Mouse (Mus musculus) MEL (cell line): ENCODE measurements around the gene Fgfr2. TPM values are rescaled to one million over a fixed set of nuclear protein-coding genes. Genes with fewer than 3 reads are reported as not detected.

ENCODE experiments used
- DNase-seq: peaks from one replicate; pipeline ENCODE4 v3.0.0; 2011; ENCODE audit warnings: low read depth, low spot score
- H3K27ac ChIP-seq: 2 replicates; pipeline ENCODE4 v1.5.1; 2012; ENCODE audit warnings: low read depth, mild to moderate bottlenecking, control low read depth, low read length, moderate library complexity; ENCODE audit not compliant: control insufficient read depth
- H3K27me3 ChIP-seq, 2 experiments: fragments of 150-350 bp in 1 of 2; sonication (generic) in 1 of 2; 2 replicates each; pipeline ENCODE4 v1.6.1; 2012; ENCODE audit warnings: low read length in 2 of 2, mild to moderate bottlenecking in 2 of 2, improper control_type of control experiment in 1 of 2, moderate library complexity in 1 of 2; ENCODE audit not compliant: insufficient read depth in 2 of 2, control insufficient read depth in 1 of 2
- H3K36me3 ChIP-seq, 2 experiments: 2 replicates each; pipeline ENCODE4 v1.6.1; 2012 to 2014; ENCODE audit warnings: low read length in 2 of 2, improper control_type of control experiment in 1 of 2, inconsistent platforms in 1 of 2, mild to moderate bottlenecking in 1 of 2; ENCODE audit not compliant: insufficient read depth in 2 of 2, control insufficient read depth in 1 of 2
- H3K4me1 ChIP-seq, 2 experiments: fragments of 150-350 bp in 1 of 2; sonication (generic) in 1 of 2; 2 replicates each; pipeline ENCODE4 v1.6.1; 2012; ENCODE audit warnings: low read length in 2 of 2, improper control_type of control experiment in 1 of 2, mild to moderate bottlenecking in 1 of 2; ENCODE audit not compliant: insufficient read depth in 2 of 2, control insufficient read depth in 1 of 2
- H3K4me3 ChIP-seq, 2 experiments: fragments of 150-350 bp in 1 of 2; sonication (generic) in 1 of 2; 2 replicates each; pipeline ENCODE4 v1.5.1; 2012; ENCODE audit warnings: low read depth in 2 of 2, low read length in 2 of 2, mild to moderate bottlenecking in 2 of 2, moderate library complexity in 2 of 2, control low read depth in 1 of 2, improper control_type of control experiment in 1 of 2; ENCODE audit not compliant: control insufficient read depth in 1 of 2, insufficient read depth in 1 of 2
- H3K79me2 ChIP-seq: 2 replicates; pipeline ENCODE4 v1.6.1; 2012; ENCODE audit warnings: mild to moderate bottlenecking, low read length, moderate library complexity; ENCODE audit not compliant: control insufficient read depth, poor library complexity, insufficient read depth
- H3K9ac ChIP-seq: 2 replicates; pipeline ENCODE4 v1.6.1; 2012; ENCODE audit warnings: low read depth, mild to moderate bottlenecking, control low read depth, low read length, moderate library complexity; ENCODE audit not compliant: control insufficient read depth, poor library complexity, severe bottlenecking
- H3K9me3 ChIP-seq: fragments of 150-350 bp; sonication (generic); replicated peaks from 2 replicates; pipeline ENCODE4 v1.6.1; 2012; ENCODE audit warnings: mild to moderate bottlenecking, low read length, improper control_type of control experiment, moderate library complexity; ENCODE audit not compliant: insufficient read depth
- CHD2 ChIP-seq: IDR thresholded peaks from 2 replicates; pipeline ENCODE4 v1.6.1; 2011; ENCODE audit warnings: low read length, improper control_type of control experiment
- CTCF ChIP-seq, 3 experiments: IDR thresholded peaks in 2 of 3; conservative IDR thresholded peaks in 1 of 3; 2 replicates each; pipeline ENCODE4 v1.5.1; 2011 to 2012; ENCODE audit warnings: low read length in 3 of 3, low read depth in 2 of 3, mild to moderate bottlenecking in 2 of 3, improper control_type of control experiment in 1 of 3, inconsistent platforms in 1 of 3, mixed read lengths in 1 of 3, moderate library complexity in 1 of 3; ENCODE audit not compliant: control insufficient read depth in 1 of 3, insufficient read depth in 1 of 3, poor library complexity in 1 of 3, severe bottlenecking in 1 of 3
- E2F4 ChIP-seq: IDR thresholded peaks from 2 replicates; pipeline ENCODE4 v1.6.1; 2011; ENCODE audit warnings: low read depth, low read length, improper control_type of control experiment, borderline replicate concordance
- ETS1 ChIP-seq: IDR thresholded peaks from 2 replicates; pipeline ENCODE4 v1.6.1; 2012; ENCODE audit warnings: low read depth, mild to moderate bottlenecking, inconsistent platforms, low read length, improper control_type of control experiment, moderate library complexity
- GABPA ChIP-seq: IDR thresholded peaks from 2 replicates; pipeline ENCODE4 v1.6.1; 2012; ENCODE audit warnings: low read depth, mild to moderate bottlenecking, inconsistent platforms, low read length, improper control_type of control experiment, moderate library complexity
- HCFC1 ChIP-seq: IDR thresholded peaks from 2 replicates; pipeline ENCODE4 v1.6.1; 2012; ENCODE audit warnings: low read depth, mild to moderate bottlenecking, inconsistent platforms, low read length, improper control_type of control experiment, moderate library complexity
- JUND ChIP-seq: IDR thresholded peaks from 2 replicates; pipeline ENCODE4 v1.6.1; 2011; ENCODE audit warnings: low read depth, mild to moderate bottlenecking, improper control_type of control experiment, low read length
- KAT2A ChIP-seq: conservative IDR thresholded peaks from 2 replicates; pipeline ENCODE4 v1.6.1; 2012; ENCODE audit warnings: low read depth, low read length, improper control_type of control experiment, inconsistent platforms
- MAX ChIP-seq: IDR thresholded peaks from 2 replicates; pipeline ENCODE4 v1.6.1; 2011; ENCODE audit warnings: low read length, improper control_type of control experiment
- MAZ ChIP-seq: IDR thresholded peaks from 2 replicates; pipeline ENCODE4 v1.6.1; 2012; ENCODE audit warnings: low read depth, mild to moderate bottlenecking, inconsistent platforms, low read length, improper control_type of control experiment
- MXI1 ChIP-seq: IDR thresholded peaks from 2 replicates; pipeline ENCODE4 v1.6.1; 2011; ENCODE audit warnings: mild to moderate bottlenecking, low read depth, low read length, improper control_type of control experiment
- MYC ChIP-seq: IDR thresholded peaks from 2 replicates; pipeline ENCODE4 v1.6.1; 2011; ENCODE audit warnings: low read depth, mild to moderate bottlenecking, low read length, improper control_type of control experiment, moderate library complexity
- NELFE ChIP-seq: IDR thresholded peaks from 2 replicates; pipeline ENCODE4 v1.6.1; 2011; ENCODE audit warnings: low read depth, low read length, improper control_type of control experiment
- POLR2AphosphoS2 ChIP-seq: IDR thresholded peaks from 2 replicates; pipeline ENCODE4 v1.6.1; 2011; ENCODE audit warnings: low read length, improper control_type of control experiment
- POLR2AphosphoS5 ChIP-seq: IDR thresholded peaks from 2 replicates; pipeline ENCODE4 v1.6.1; 2012; ENCODE audit warnings: low read depth, borderline replicate concordance, mild to moderate bottlenecking, inconsistent platforms, low read length, moderate library complexity, mixed read lengths
- SIN3A ChIP-seq: IDR thresholded peaks from 2 replicates; pipeline ENCODE4 v1.6.1; 2012; ENCODE audit warnings: low read length, improper control_type of control experiment, inconsistent platforms
- SMC3 ChIP-seq: IDR thresholded peaks from 2 replicates; pipeline ENCODE4 v1.6.1; 2011; ENCODE audit warnings: low read depth, low read length, improper control_type of control experiment
- TBP ChIP-seq: IDR thresholded peaks from 2 replicates; pipeline ENCODE4 v1.8.0; 2011; ENCODE audit warnings: low read depth, low read length, improper control_type of control experiment
- TCF12 ChIP-seq: IDR thresholded peaks from 2 replicates; pipeline ENCODE4 v1.6.1; 2014; ENCODE audit warnings: low read depth, mild to moderate bottlenecking, inconsistent platforms, low read length, improper control_type of control experiment, moderate library complexity
- UBTF ChIP-seq: IDR thresholded peaks from 2 replicates; pipeline ENCODE4 v1.6.1; 2012; ENCODE audit warnings: low read depth, mild to moderate bottlenecking, inconsistent platforms, low read length, improper control_type of control experiment, moderate library complexity, borderline replicate concordance; ENCODE audit not compliant: insufficient read depth
- USF1 ChIP-seq: IDR thresholded peaks from 2 replicates; pipeline ENCODE4 v1.6.1; 2014; ENCODE audit warnings: low read depth, mild to moderate bottlenecking, inconsistent platforms, low read length, improper control_type of control experiment, moderate library complexity
- USF2 ChIP-seq, 2 experiments: IDR thresholded peaks; 2 replicates each; pipeline ENCODE4 v1.6.1; 2011 to 2012; ENCODE audit warnings: improper control_type of control experiment in 2 of 2, low read length in 2 of 2, borderline replicate concordance in 1 of 2, inconsistent platforms in 1 of 2, low read depth in 1 of 2, mild to moderate bottlenecking in 1 of 2; ENCODE audit not compliant: insufficient read depth in 1 of 2
- ZMIZ1 ChIP-seq: IDR thresholded peaks from 2 replicates; pipeline ENCODE4 v1.6.1; 2012; ENCODE audit warnings: low read depth, mild to moderate bottlenecking, inconsistent platforms, low read length, improper control_type of control experiment, moderate library complexity
- ZNF384 ChIP-seq: IDR thresholded peaks from 2 replicates; pipeline ENCODE4 v1.6.1; 2012; ENCODE audit warnings: low read depth, mild to moderate bottlenecking, inconsistent platforms, low read length, improper control_type of control experiment
- polyA plus RNA-seq, 2 experiments: library from polyadenylated mRNA; stranded (reverse) in 1 of 2; unstranded in 1 of 2; fragments of >175 nt in 1 of 2; fragments of >200 nt in 1 of 2; gene quantifications; 2 replicates each; pipeline versions ENCODE4 v1.2.1 to v1.2.4; 2012; ENCODE audit warnings: low replicate concordance in 2 of 2, low read depth in 1 of 2; ENCODE audit not compliant: insufficient read length in 2 of 2, insufficient read depth in 1 of 2, missing spikeins in 1 of 2
- total RNA-seq: library from RNA; depleted of rRNA; stranded (reverse); fragments of 300-350 nt; gene quantifications from 2 replicates; pipeline ENCODE4 v1.2.3, GENCODE M21; 2012

Fgfr2 gene
- total and polyA plus RNA-seq, 3 experiments, result not detected

DNA sequence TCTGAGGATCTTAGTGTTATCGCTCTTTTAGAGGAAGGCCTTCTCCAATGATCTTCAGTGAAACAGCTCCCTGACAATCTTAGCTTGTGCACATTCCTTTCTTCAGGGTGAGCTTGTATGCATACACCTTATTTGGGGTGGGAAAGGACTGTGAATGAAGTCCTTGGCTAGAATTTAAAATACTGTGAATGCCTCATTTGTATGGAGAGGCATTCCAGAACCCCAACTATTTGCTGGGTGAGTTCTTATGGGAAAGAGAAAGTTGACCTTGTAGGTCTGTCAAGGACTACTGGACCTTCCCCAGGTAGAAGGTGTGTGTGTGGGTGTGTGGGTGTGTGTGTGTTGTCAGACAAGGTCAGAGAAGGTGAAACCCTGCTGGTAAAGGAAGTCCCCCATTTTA lies 1462.4 kb downstream of the Fgfr2 start:
- Histone ChIP-seq H3K79me2 (no peaks in the 10 kb centered on the region), H3K9ac (no peak overlapping the region), H3K4me1 (no peaks in the 10 kb centered on the region), H3K9me3 (no peaks in the 10 kb centered on the region), H3K27ac (no peak overlapping the region), H3K36me3 (no peaks in the 10 kb centered on the region), H3K27me3 (no peaks in the 10 kb centered on the region), H3K4me3 (no peak overlapping the region)
- DNase-seq, result no peak
- TF ChIP-seq ETS1, result no peak

DNA sequence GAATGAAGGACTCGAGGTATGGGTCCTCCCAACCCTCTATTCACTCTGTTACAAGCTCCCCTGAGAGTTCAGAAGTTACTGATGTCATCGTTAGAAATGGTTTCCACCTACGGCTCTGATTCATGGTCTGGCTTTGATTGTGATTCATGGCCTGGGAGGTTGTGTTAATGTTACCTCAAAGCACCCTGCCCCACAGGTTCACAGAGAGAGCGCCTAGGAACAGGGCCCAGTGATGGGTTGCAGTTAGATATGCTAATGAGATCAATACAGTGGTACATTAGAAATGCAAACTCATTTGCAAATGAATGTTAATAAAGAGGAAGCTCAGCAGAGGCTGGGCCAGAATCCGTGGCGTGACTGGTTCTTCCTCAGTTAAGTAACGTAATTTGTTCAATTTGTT lies 1467.1 kb downstream of the Fgfr2 start:
- Histone ChIP-seq H3K9ac (no peak overlapping the region), H3K9me3 (no peaks in the 10 kb centered on the region)
- TF ChIP-seq ZMIZ1, result no peak
- TF ChIP-seq TBP, result no peak
- TF ChIP-seq SMC3, result no peak
- no peak for TF ChIP-seq KAT2A
- no peak for TF ChIP-seq JUND
- no peak for TF ChIP-seq POLR2AphosphoS5
- no peak for TF ChIP-seq HCFC1
- TF ChIP-seq MXI1, result no peak
- no peak for TF ChIP-seq CHD2
- no peak for TF ChIP-seq UBTF
- no peak for TF ChIP-seq MAX
- no peak for TF ChIP-seq MAZ
- no peak for TF ChIP-seq CTCF (IDR thresholded peaks at IDR 0.05 in 2 of 3, conservative IDR thresholded peaks at IDR 0.05 in 1 of 3; ENCODE audit: control insufficient read depth in 1 of 3, insufficient read depth in 1 of 3, low read depth in 2 of 3, low read length in 3 of 3, poor library complexity in 1 of 3, severe bottlenecking in 1 of 3)
- TF ChIP-seq, all 39 proteins: peak for 0
- H3K4me3 ChIP-seq, result no peak overlapping the region
- H3K36me3 ChIP-seq, result no peaks in the 10 kb centered on the region
- H3K27me3 ChIP-seq, result no peaks in the 10 kb centered on the region; a peak in 1 of 4 replicates
- H3K4me1 ChIP-seq, result no peaks in the 10 kb centered on the region
- DNase-seq, result no peak
- no peak overlapping the region for H3K27ac ChIP-seq
- no peaks in the 10 kb centered on the region for H3K79me2 ChIP-seq

DNA sequence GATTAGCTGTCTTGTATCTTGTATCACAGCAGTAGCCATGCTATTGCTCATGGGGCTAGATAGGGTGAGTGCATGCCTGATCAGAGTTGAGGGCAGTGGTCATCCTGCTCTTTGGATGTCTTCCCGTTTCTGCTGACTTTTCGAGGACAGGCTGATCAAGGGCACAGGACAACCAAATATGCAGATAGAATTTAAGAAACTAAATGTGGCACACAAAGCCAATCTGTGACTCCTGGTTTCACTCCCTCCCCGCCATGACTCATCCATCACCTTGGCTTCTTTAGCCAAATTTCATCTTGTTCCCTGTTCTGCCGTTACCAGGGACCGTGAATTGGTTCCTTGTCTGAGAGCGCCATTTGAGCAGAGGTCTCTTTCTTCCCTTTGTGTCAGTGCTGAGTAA lies 1469.7 kb downstream of the Fgfr2 start:
- H3K9me3 ChIP-seq, result no peaks in the 10 kb centered on the region
- TF ChIP-seq MXI1, result no peak
- TF ChIP-seq USF2 (IDR thresholded peaks at IDR 0.05; ENCODE audit: borderline replicate concordance in 1 of 2, insufficient read depth in 1 of 2, low read depth in 1 of 2, low read length in 2 of 2), result no peak
- no peak for TF ChIP-seq NELFE
- no peak for TF ChIP-seq MAZ
- TF ChIP-seq JUND, result no peak
- no peak for TF ChIP-seq ZNF384
- no peak for TF ChIP-seq HCFC1
- no peak for TF ChIP-seq SIN3A
- TF ChIP-seq TBP, result no peak
- TF ChIP-seq GABPA, result no peak
- TF ChIP-seq E2F4, result no peak
- no peak for TF ChIP-seq USF1
- no peak for TF ChIP-seq MYC
- no peak for TF ChIP-seq POLR2AphosphoS2
- TF ChIP-seq TCF12, result no peak
- no peak for TF ChIP-seq ETS1
- no peak for TF ChIP-seq UBTF
- TF ChIP-seq, all 39 proteins: peak for 0
- Histone ChIP-seq H3K79me2 (no peaks in the 10 kb centered on the region), H3K4me1 (no peaks in the 10 kb centered on the region), H3K27me3 (no peaks in the 10 kb centered on the region; a peak in 1 of 4 replicates), H3K4me3 (no peak overlapping the region), H3K27ac (no peak overlapping the region), H3K9ac (no peak overlapping the region), H3K36me3 (no peaks in the 10 kb centered on the region)
- no peak for DNase-seq
